Mouse (Mus musculus) ES-E14 (cell line): ENCODE measurements around the gene Mmp19.

Source experiments
- MAFK ChIP-seq: IDR thresholded peaks from 2 replicates; pipeline ENCODE4 v1.6.1; 2014; ENCODE audit warnings: mild to moderate bottlenecking, low read depth, low read length, inconsistent platforms; ENCODE audit not compliant: insufficient read depth
- ZNF384 ChIP-seq: IDR thresholded peaks from 2 replicates; pipeline ENCODE4 v1.6.1; 2012; ENCODE audit warnings: low read depth, low read length, inconsistent platforms

- no peak for TF ChIP-seq MAFK
- no peak for TF ChIP-seq ZNF384
These were observed 8.0 kb downstream of the Mmp19 start for GRCm38 (mm10) chr10:128798676-128799075.
